Mouse (Mus musculus) brain, embryonic 18.5 days (tissue): ENCODE data around the gene Bbs9.

Experiments used
- DNase-seq: peaks from one replicate; pipeline ENCODE4 v3.0.0-alpha.2; 2012; ENCODE audit warnings: low read depth, low spot score

The Bbs9 gene

GRCm38 (mm10) chr9:22632800-22633485 lies 157.4 kb downstream of the Bbs9 start:
- DNase-seq: no peak

- no peak for DNase-seq
Observed at GRCm38 (mm10) chr9:22638502-22638901, 163.0 kb downstream of the Bbs9 start.

GRCm38 (mm10) chr9:22640683-22641431 lies 165.3 kb downstream of the Bbs9 start:
- DNase-seq: no peak

GRCm38 (mm10) chr9:22645844-22646390 lies 170.4 kb downstream of the Bbs9 start:
- DNase-seq: no peak

- DNase-seq: no peak
Observed at GRCm38 (mm10) chr9:22646461-22646860, 170.9 kb downstream of the Bbs9 start.

- no peak for DNase-seq
Observed at GRCm38 (mm10) chr9:22648163-22648562, 172.6 kb downstream of the Bbs9 start.

- no peak for DNase-seq
Observed at GRCm38 (mm10) chr9:22649606-22650005, 174.1 kb downstream of the Bbs9 start.

GRCm38 (mm10) chr9:22650781-22651180 lies 175.3 kb downstream of the Bbs9 start:
- DNase-seq: no peak

- DNase-seq: no peak
Observed at GRCm38 (mm10) chr9:22651619-22652018, 176.1 kb downstream of the Bbs9 start.

- no peak for DNase-seq
Observed at GRCm38 (mm10) chr9:22654726-22655393, 179.3 kb downstream of the Bbs9 start.

GRCm38 (mm10) chr9:22657216-22657615 lies 181.7 kb downstream of the Bbs9 start:
- DNase-seq: no peak

GRCm38 (mm10) chr9:22665155-22665554 lies 189.6 kb downstream of the Bbs9 start:
- no peak for DNase-seq

- DNase-seq: no peak
Observed at GRCm38 (mm10) chr9:22672937-22673336, 197.4 kb downstream of the Bbs9 start.

- DNase-seq: no peak
Observed at GRCm38 (mm10) chr9:22677132-22677829, 201.8 kb downstream of the Bbs9 start.

- DNase-seq: no peak
Observed at GRCm38 (mm10) chr9:22677997-22678396, 202.5 kb downstream of the Bbs9 start.

- DNase-seq: no peak
Observed at GRCm38 (mm10) chr9:22678496-22678895, 203.0 kb downstream of the Bbs9 start.

GRCm38 (mm10) chr9:22679485-22679884 lies 204.0 kb downstream of the Bbs9 start:
- DNase-seq: no peak

GRCm38 (mm10) chr9:22680031-22680430 lies 204.5 kb downstream of the Bbs9 start:
- no peak for DNase-seq

GRCm38 (mm10) chr9:22680484-22680883 lies 205.0 kb downstream of the Bbs9 start:
- DNase-seq: no peak

- DNase-seq: no peak
Observed at GRCm38 (mm10) chr9:22683786-22684185, 208.3 kb downstream of the Bbs9 start.

- no peak for DNase-seq
Observed at GRCm38 (mm10) chr9:22686765-22687472, 211.4 kb downstream of the Bbs9 start.
